Mouse (Mus musculus) spleen, adult 2 months (tissue): ENCODE results near the gene Angel1. TPM values are rescaled to one million over a fixed set of nuclear protein-coding genes. Genes with fewer than 3 reads are reported as not detected.

ENCODE experiments used
- DNase-seq, 2 experiments: peaks; one replicate each; pipeline versions ENCODE4 v3.0.0 to v3.0.0-alpha.2; 2012 to 2021; ENCODE audit warnings: low spot score in 2 of 2, low read depth in 1 of 2
- H3K27ac ChIP-seq: fragments of 200-500 bp; 2 replicates; pipeline ENCODE4 v1.5.1; 2012; ENCODE audit warnings: low read length, inconsistent platforms; ENCODE audit not compliant: insufficient read depth
- H3K27me3 ChIP-seq: fragments of 200-500 bp; 2 replicates; pipeline ENCODE4 v1.6.1; 2012; ENCODE audit warnings: mild to moderate bottlenecking, moderate library complexity, low read length, inconsistent platforms; ENCODE audit not compliant: control insufficient read depth, insufficient read depth
- H3K36me3 ChIP-seq: fragments of 200-500 bp; 2 replicates; pipeline ENCODE4 v1.6.1; 2012; ENCODE audit warnings: mild to moderate bottlenecking, low read length, inconsistent platforms; ENCODE audit not compliant: control insufficient read depth, insufficient read depth
- H3K4me1 ChIP-seq: fragments of 200-500 bp; 2 replicates; pipeline ENCODE4 v1.6.1; 2011; ENCODE audit warnings: inconsistent platforms; ENCODE audit not compliant: control insufficient read depth, insufficient read depth, insufficient read length
- H3K4me3 ChIP-seq: fragments of 200-500 bp; 2 replicates; pipeline ENCODE4 v1.5.1; 2011; ENCODE audit warnings: mild to moderate bottlenecking, inconsistent platforms; ENCODE audit not compliant: insufficient read depth, insufficient read length; ENCODE audit errors: extremely low read depth
- CTCF ChIP-seq: fragments of 200-500 bp; IDR thresholded peaks from 2 replicates; pipeline ENCODE4 v1.5.1; 2011; ENCODE audit warnings: mild to moderate bottlenecking, inconsistent platforms; ENCODE audit not compliant: insufficient read depth, insufficient read length, insufficient replicate concordance; ENCODE audit errors: extremely low read depth
- POLR2A ChIP-seq: fragments of 200-500 bp; IDR thresholded peaks from 2 replicates; pipeline ENCODE4 v1.6.1; 2011; ENCODE audit warnings: low read depth, low read length, inconsistent platforms
- WGBS: fragments of 180-500 bp; shearing (Covaris S2); methylation state at CpG from one replicate; pipeline ENCODE4 v1.1.7; 2018; 5-methylcytosine and 5-hydroxymethylcytosine counted together
- polyA plus RNA-seq: library from polyadenylated mRNA; depleted of rRNA; stranded (reverse); fragments of >200 nt; gene quantifications from 2 replicates; pipeline ENCODE4 v1.2.3, GENCODE M21; 2012

Gene Angel1
- polyA plus RNA-seq, 1 experiment, result 5.0 TPM

DNA sequence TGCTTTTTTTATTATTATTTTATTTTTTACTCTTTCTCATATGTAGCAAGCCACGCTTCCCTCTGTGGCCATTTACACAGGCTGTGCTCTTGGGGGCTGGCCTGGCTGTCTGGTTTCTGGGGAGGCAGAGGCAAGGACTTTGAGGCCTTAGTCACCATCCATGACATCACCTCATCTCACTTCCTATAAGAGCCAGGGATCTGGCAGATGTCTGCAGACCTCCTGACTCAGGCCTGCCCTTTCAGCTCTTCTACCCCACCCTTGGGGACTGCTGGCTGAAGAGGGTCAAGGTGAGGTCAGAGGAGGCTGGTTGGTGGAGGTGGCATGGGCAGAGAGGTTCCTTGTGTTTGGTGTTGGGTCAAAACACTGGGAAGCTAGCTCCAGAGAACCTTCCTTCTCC is 31.8 kb downstream of the Angel1 start:
- H3K36me3 ChIP-seq, result no peaks in the 10 kb centered on the region
- H3K27me3 ChIP-seq, result no peaks in the 10 kb centered on the region
- no peak overlapping the region for H3K27ac ChIP-seq
- H3K4me1 ChIP-seq, result no peaks in the 10 kb centered on the region
- TF ChIP-seq POLR2A, result no peak
- TF ChIP-seq CTCF, result no peak
- 95% methylated on average over 1 of the region's 1 CpGs for WGBS
- no peak overlapping the region for H3K4me3 ChIP-seq
- no peak for DNase-seq

DNA sequence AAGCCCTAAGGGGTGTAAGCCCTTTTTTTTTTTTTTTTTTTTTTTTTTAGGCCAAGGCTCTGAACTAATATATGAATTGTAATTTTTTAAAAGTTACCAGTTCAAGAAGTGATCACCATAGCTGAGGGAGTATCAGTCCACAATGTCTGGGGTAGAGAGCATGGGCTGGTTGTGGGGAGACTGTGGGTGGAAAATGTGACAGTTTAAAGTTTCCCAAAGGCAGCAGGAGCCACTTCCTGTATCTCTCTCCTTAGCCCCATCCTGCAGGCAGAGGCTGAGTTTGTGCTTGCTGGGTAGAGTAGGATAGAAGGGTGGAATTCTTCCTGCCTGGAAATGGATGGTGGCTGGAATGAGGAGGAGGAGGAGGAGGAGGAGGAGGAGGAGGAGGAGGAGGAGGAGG is 32.9 kb downstream of the Angel1 start:
- H3K27me3 ChIP-seq, result no peaks in the 10 kb centered on the region
- TF ChIP-seq CTCF (no peak), POLR2A (no peak)
- no peak overlapping the region for H3K27ac ChIP-seq
- no peak for DNase-seq
- H3K4me3 ChIP-seq, result no peak overlapping the region
- H3K4me1 ChIP-seq, result no peaks in the 10 kb centered on the region
- no peaks in the 10 kb centered on the region for H3K36me3 ChIP-seq

DNA sequence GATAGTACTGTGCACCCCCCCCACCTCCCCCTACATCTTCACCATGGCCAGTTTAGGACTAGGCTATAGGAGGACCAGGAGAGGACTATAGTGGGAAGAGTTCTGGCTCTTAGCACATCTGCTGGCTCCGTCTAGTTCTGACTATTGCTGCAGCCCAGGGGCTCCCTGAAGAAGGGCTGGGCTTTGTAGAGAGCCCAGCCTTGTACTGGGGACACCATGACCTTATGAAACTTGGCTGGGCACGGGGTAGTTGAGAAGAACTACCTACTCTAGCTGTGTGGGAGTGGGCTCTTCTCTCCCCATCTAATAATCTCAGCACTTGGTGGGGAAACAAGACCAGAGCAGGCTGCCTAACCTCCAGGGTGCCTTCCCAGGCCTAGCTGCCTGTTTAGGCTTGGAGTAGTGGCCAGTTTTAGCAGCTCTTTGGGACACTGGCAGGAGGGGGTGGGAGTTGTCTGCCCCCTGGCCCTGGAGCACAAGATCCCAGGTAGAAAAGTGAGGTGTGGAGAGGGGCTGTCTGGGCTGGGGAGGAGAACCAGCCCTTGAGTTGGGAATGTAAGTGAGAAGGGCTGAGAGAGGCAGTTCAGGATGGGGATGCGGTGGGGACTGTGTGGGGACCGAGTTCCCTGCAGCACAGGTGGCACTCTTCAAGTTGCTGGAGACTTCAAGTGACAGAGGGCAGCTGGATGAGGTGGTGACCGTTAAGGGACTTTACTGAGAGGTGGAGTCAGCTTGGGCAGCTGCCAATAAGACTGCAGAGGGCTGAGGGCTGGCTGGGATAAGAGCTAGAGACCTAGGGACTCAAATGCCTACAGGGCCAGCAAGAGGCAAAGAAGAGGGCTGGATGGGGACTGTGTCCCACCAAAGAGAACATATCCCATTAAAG is 33.5 kb downstream of the Angel1 start:
- 66% methylated on average over 5 of the region's 5 CpGs for WGBS
- TF ChIP-seq CTCF (no peak), POLR2A (no peak)
- Histone ChIP-seq H3K4me3 (no peak overlapping the region), H3K36me3 (no peaks in the 10 kb centered on the region), H3K27ac (no peak overlapping the region), H3K4me1 (no peaks in the 10 kb centered on the region; the same call in 1 of the 2 replicates), H3K27me3 (no peaks in the 10 kb centered on the region)
- DNase-seq, result no peak

DNA sequence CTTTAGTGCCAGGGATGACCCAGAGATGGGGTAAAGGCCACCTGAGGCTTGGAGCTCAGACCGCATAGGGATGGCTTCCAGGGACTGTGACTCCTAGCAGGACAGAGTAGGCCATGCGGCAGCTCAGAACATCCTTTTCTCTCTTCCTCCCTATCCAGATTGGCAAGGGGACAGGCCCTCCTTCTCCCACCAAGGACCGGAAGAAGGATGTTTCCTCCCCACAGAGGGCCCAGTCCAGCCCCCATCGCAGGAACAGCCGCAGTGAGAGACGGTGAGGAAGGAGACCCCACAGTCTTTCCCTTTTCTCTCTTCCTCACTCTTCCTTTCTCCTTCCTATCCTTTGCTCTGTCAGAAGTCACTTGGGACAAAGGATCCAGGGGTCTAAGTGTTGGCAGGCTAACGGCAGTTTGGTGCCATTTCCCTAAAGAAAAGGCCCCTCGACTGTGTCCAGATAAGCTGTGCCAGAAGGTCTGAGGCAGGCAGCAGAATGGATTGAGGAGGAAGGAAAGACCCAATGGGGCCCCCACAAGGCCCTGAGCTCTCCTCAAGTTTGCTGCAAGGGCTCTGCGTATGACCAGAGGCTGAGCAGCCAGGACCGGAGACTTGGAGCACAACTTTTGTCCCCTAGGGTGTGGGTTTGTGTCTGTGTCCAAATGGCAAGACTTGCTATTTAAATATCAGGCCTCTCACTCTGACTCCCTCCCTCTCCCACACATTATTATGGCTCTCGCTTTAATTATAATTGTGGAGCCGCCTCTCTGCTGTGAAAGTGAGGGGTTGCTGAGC is 35.4 kb downstream of the Angel1 start:
- Histone ChIP-seq H3K36me3 (no peaks in the 10 kb centered on the region), H3K27ac (no peak overlapping the region), H3K4me3 (no peak overlapping the region), H3K27me3 (no peaks in the 10 kb centered on the region), H3K4me1 (no peaks in the 10 kb centered on the region; the same call in 1 of the 2 replicates)
- no peak for TF ChIP-seq POLR2A
- no peak for DNase-seq
- WGBS, result 58% methylated on average over 12 of the region's 12 CpGs

DNA sequence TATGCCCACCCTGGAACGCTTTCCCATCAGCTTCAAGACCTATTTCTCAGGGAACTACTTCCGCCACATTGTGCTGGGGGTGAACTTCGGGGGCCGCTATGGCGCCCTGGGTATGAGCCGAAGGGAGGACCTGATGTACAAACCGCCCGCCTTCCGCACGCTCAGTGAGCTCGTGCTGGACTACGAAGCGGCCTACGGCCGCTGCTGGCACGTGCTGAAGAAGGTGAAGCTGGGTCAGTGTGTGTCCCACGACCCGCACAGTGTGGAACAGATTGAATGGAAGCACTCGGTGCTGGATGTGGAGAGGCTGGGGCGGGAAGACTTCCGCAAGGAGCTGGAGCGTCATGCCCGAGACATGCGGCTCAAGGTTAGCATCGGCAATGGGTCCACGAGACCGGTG is 37.3 kb downstream of the Angel1 start:
- TF ChIP-seq CTCF (no peak), POLR2A (no peak)
- Histone ChIP-seq H3K4me1 (no peaks in the 10 kb centered on the region; the same call in 1 of the 2 replicates), H3K4me3 (no peak overlapping the region), H3K27ac (no peak overlapping the region), H3K27me3 (no peaks in the 10 kb centered on the region), H3K36me3 (no peaks in the 10 kb centered on the region)
- 96% methylated on average over 27 of the region's 27 CpGs for WGBS
- no peak for DNase-seq

DNA sequence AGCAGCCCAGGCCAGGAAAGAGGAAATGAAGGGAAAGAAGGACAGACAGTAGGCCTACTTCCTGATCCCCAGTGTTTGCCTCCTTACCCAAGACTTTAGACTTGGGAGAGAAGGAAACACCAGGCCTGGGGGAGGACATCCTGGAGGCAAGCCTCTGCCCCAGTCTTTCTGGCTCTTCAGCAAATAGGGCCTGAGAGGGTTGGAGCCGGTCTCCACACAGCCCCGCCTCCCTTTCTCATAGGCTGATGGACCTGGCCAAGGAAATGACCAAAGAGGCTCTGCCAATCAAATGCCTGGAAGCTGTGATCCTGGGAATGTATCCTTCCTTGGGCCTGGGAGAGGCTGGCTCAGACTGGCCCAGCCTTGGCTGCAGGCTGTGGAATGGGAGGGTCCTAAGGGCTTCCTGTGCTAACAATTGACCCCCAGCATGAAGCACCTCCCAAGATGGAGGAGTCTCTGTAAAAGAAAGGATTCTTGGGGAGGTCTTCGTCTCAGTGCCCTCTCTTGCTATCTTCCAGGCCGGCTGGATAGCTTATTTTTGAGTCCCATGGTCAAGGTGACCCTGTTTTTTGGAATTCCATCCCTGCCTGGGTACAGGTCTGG is 38.2 kb downstream of the Angel1 start:
- Histone ChIP-seq H3K27ac (no peak overlapping the region), H3K36me3 (no peaks in the 10 kb centered on the region), H3K27me3 (no peaks in the 10 kb centered on the region), H3K4me1 (no peaks in the 10 kb centered on the region; the same call in 1 of the 2 replicates), H3K4me3 (no peak overlapping the region)
- DNase-seq, result no peak
- TF ChIP-seq CTCF (no peak), POLR2A (no peak)
- WGBS, result 82% methylated on average over 4 of the region's 4 CpGs
